Comparison of ENCODE assay signal across 28 mouse cellular contexts in genomic region chr15:20772289-20772688, GRCm38 (mm10).
"Had no signal": no experiment of that assay in that cellular context is flagged by ENCODE, and none has a peak within 500 bp of the region (broad histone marks: within the 10 kb centered on the region; RNA-seq: fewer than 3 reads in every experiment).

No protein-coding gene starts in this region.

- H3K4me1 ChIP-seq: limb, embryonic 10.5 days; limb, embryonic 12.5 days; limb, embryonic 13.5 days; limb, embryonic 15.5 days; liver, embryonic 12.5 days; liver, embryonic 13.5 days; liver, embryonic 15.5 days; lung, embryonic 15.5 days; megakaryocyte, embryonic 14.5 days; midbrain, embryonic 10.5 days; midbrain, embryonic 12.5 days; midbrain, embryonic 13.5 days; midbrain, embryonic 15.5 days; neural tube, embryonic 12.5 days had no signal

- H3K27me3 ChIP-seq: limb, embryonic 12.5 days; limb, embryonic 13.5 days; limb, embryonic 15.5 days; liver, embryonic 12.5 days; liver, embryonic 13.5 days; liver, embryonic 15.5 days; lung, embryonic 15.5 days; megakaryocyte, embryonic 14.5 days; midbrain, embryonic 12.5 days; midbrain, embryonic 13.5 days; midbrain, embryonic 15.5 days; neural tube, embryonic 12.5 days had no signal

- H3K9me3 ChIP-seq: limb, embryonic 10.5 days; limb, embryonic 12.5 days; limb, embryonic 13.5 days; limb, embryonic 15.5 days; liver, embryonic 12.5 days; liver, embryonic 13.5 days; liver, embryonic 15.5 days; lung, embryonic 15.5 days; midbrain, embryonic 10.5 days; midbrain, embryonic 12.5 days; midbrain, embryonic 13.5 days; midbrain, embryonic 15.5 days; neural tube, embryonic 12.5 days had no signal

- DNase-seq: left cerebral cortex, postnatal 4 days; liver; liver, embryonic 13.5 days; liver, postnatal 0 days; lung, adult 18-20 months; lung, adult 2 months; lung, embryonic 14.5 days; lung, postnatal 10 days; lung, postnatal 14 days; lung, postnatal 36 days; lung, postnatal 4 days; midbrain, embryonic 14.5 days had no signal

- H3K27ac ChIP-seq: limb, embryonic 10.5 days; limb, embryonic 12.5 days; limb, embryonic 13.5 days; limb, embryonic 15.5 days; liver, embryonic 12.5 days; liver, embryonic 13.5 days; liver, embryonic 14.5 days; liver, embryonic 15.5 days; lung, embryonic 15.5 days; macrophage; midbrain, embryonic 10.5 days; midbrain, embryonic 12.5 days; midbrain, embryonic 13.5 days; midbrain, embryonic 15.5 days; neural tube, embryonic 12.5 days had no signal

- H3K4me3 ChIP-seq: limb, embryonic 10.5 days; limb, embryonic 12.5 days; limb, embryonic 13.5 days; limb, embryonic 15.5 days; liver, embryonic 12.5 days; liver, embryonic 13.5 days; liver, embryonic 15.5 days; lung, embryonic 15.5 days; megakaryocyte, embryonic 14.5 days; midbrain, embryonic 10.5 days; midbrain, embryonic 12.5 days; midbrain, embryonic 13.5 days; midbrain, embryonic 15.5 days; myocyte; neural tube, embryonic 12.5 days had no signal

- H3K36me3 ChIP-seq: limb, embryonic 10.5 days; limb, embryonic 12.5 days; limb, embryonic 13.5 days; limb, embryonic 15.5 days; liver, embryonic 12.5 days; liver, embryonic 13.5 days; liver, embryonic 15.5 days; lung, embryonic 15.5 days; midbrain, embryonic 10.5 days; midbrain, embryonic 12.5 days; midbrain, embryonic 13.5 days; midbrain, embryonic 15.5 days; neural tube, embryonic 12.5 days had no signal

- H3K9ac ChIP-seq: limb, embryonic 12.5 days; limb, embryonic 13.5 days; limb, embryonic 15.5 days; liver, embryonic 12.5 days; liver, embryonic 13.5 days; liver, embryonic 14.5 days; liver, embryonic 15.5 days; liver, postnatal 0 days; lung, embryonic 14.5 days; lung, embryonic 15.5 days; midbrain, embryonic 12.5 days; midbrain, embryonic 13.5 days; midbrain, embryonic 15.5 days; neural tube, embryonic 12.5 days had no signal
